Mouse (Mus musculus): ENCODE measurements around the gene Abcg8. TPM values are rescaled to one million over a fixed set of nuclear protein-coding genes. Genes with fewer than 3 reads are reported as not detected.

The Abcg8 gene
- total and polyA plus RNA-seq, 2 experiments from 2014 or later = not detected

GRCm38 (mm10) chr17:84677595-84677994 lies 1.5 kb downstream of the Abcg8 start:
- Histone ChIP-seq H3K4me1 (ENCODE audit: insufficient read depth, low read length) (0 out of 2 replicates have a peak, but pooled peaks cover 3% of the 10 kb centered on the region), H3K9ac (replicated peaks; ENCODE audit: low read length, poor library complexity, severe bottlenecking) (no peak overlapping the region), H3K27me3 (ENCODE audit: insufficient read depth, low read length) (no peaks in the 10 kb centered on the region), H3K9me3 (ENCODE audit: low read length) (no peaks in the 10 kb centered on the region), H3K27ac (ENCODE audit: low read depth, low read length) (no peak overlapping the region), H3K4me3 (ENCODE audit: low read depth, low read length) (no peak overlapping the region), H3K36me3 (ENCODE audit: insufficient read depth, low read length) (no peaks in the 10 kb centered on the region), H3K4me2 (ENCODE audit: low read depth, low read length, poor library complexity, severe bottlenecking) (no peak overlapping the region)
- WGBS = 91% methylated on average over 11 of the region's 11 CpGs
- no peak for DNase-seq (ENCODE audit: low spot score)
- TF ChIP-seq CTCF (IDR thresholded peaks at IDR 0.05) = no peak
- ATAC-seq (ENCODE audit: low FRiP score) = no peak

- no peak for DNase-seq (ENCODE audit: low spot score)
- H3K36me3 ChIP-seq (ENCODE audit: insufficient read depth, low read length) = no peaks in the 10 kb centered on the region
- H3K27me3 ChIP-seq (ENCODE audit: insufficient read depth, low read length) = no peaks in the 10 kb centered on the region
- ATAC-seq (ENCODE audit: low FRiP score) = no peak
- 88% methylated on average over 3 of the region's 3 CpGs for WGBS
- H3K9me3 ChIP-seq (ENCODE audit: low read length) = no peaks in the 10 kb centered on the region
- H3K4me1 ChIP-seq (ENCODE audit: insufficient read depth, low read length) = no peaks in the 10 kb centered on the region
- no peak for TF ChIP-seq CTCF (IDR thresholded peaks at IDR 0.05)
- no peak overlapping the region for H3K9ac ChIP-seq (replicated peaks; ENCODE audit: low read length, poor library complexity, severe bottlenecking)
- H3K27ac ChIP-seq (ENCODE audit: low read depth, low read length) = no peak overlapping the region
- no peak overlapping the region for H3K4me2 ChIP-seq (ENCODE audit: low read depth, low read length, poor library complexity, severe bottlenecking)
- no peak overlapping the region for H3K4me3 ChIP-seq (ENCODE audit: low read depth, low read length)
Measured at GRCm38 (mm10) chr17:84681670-84682069, 5.6 kb downstream of the Abcg8 start.

- Histone ChIP-seq H3K4me2 (ENCODE audit: low read depth, low read length, poor library complexity, severe bottlenecking) (no peak within 1 kb of the TSS), H3K9ac (replicated peaks; ENCODE audit: low read length, poor library complexity, severe bottlenecking) (no peak within 1 kb of the TSS), H3K4me1 (ENCODE audit: insufficient read depth, low read length) (no peaks in the 10 kb centered on the region), H3K9me3 (ENCODE audit: low read length) (no peaks in the 10 kb centered on the region), H3K27ac (ENCODE audit: low read depth, low read length) (no peak within 1 kb of the TSS), H3K36me3 (ENCODE audit: insufficient read depth, low read length) (no peaks in the 10 kb centered on the region), H3K27me3 (ENCODE audit: insufficient read depth, low read length) (no peaks in the 10 kb centered on the region), H3K4me3 (ENCODE audit: low read depth, low read length) (no peak within 1 kb of the TSS)
- no peak for DNase-seq (ENCODE audit: low spot score)
- ATAC-seq (ENCODE audit: low FRiP score) = no peak
- WGBS = 78% methylated on average over 18 of the region's 18 CpGs
- TF ChIP-seq CTCF (IDR thresholded peaks at IDR 0.05) = no peak
Measured at GRCm38 (mm10) chr17:84682734-84683717, 6.9 kb downstream of the Abcg8 start, which contains the start of gene Abcg5. Gene Abcg5 (minus strand): TSS chr17:84683011.

- Histone ChIP-seq H3K9ac (replicated peaks; ENCODE audit: low read length, poor library complexity, severe bottlenecking) (no peak overlapping the region), H3K9me3 (ENCODE audit: low read length) (no peaks in the 10 kb centered on the region), H3K27ac (ENCODE audit: low read depth, low read length) (no peak overlapping the region), H3K4me3 (ENCODE audit: low read depth, low read length) (no peak overlapping the region), H3K4me1 (ENCODE audit: insufficient read depth, low read length) (no peaks in the 10 kb centered on the region), H3K4me2 (ENCODE audit: low read depth, low read length, poor library complexity, severe bottlenecking) (no peak overlapping the region), H3K36me3 (ENCODE audit: insufficient read depth, low read length) (no peaks in the 10 kb centered on the region), H3K27me3 (ENCODE audit: insufficient read depth, low read length) (no peaks in the 10 kb centered on the region)
- ATAC-seq (ENCODE audit: low FRiP score) = no peak
- DNase-seq (ENCODE audit: low spot score) = no peak
- TF ChIP-seq CTCF (IDR thresholded peaks at IDR 0.05) = no peak
- WGBS = 53% methylated on average over 6 of the region's 6 CpGs
Measured at GRCm38 (mm10) chr17:84684284-84684683, 8.2 kb downstream of the Abcg8 start.

- Histone ChIP-seq H3K4me2 (ENCODE audit: low read depth, low read length, poor library complexity, severe bottlenecking) (no peak overlapping the region), H3K36me3 (ENCODE audit: insufficient read depth, low read length) (no peaks in the 10 kb centered on the region), H3K4me1 (ENCODE audit: insufficient read depth, low read length) (no peaks in the 10 kb centered on the region), H3K4me3 (ENCODE audit: low read depth, low read length) (no peak overlapping the region), H3K27ac (ENCODE audit: low read depth, low read length) (no peak overlapping the region), H3K9me3 (ENCODE audit: low read length) (no peaks in the 10 kb centered on the region), H3K27me3 (ENCODE audit: insufficient read depth, low read length) (no peaks in the 10 kb centered on the region), H3K9ac (replicated peaks; ENCODE audit: low read length, poor library complexity, severe bottlenecking) (no peak overlapping the region)
- WGBS = 71% methylated on average over 4 of the region's 4 CpGs
- no peak for DNase-seq (ENCODE audit: low spot score)
- TF ChIP-seq CTCF (IDR thresholded peaks at IDR 0.05) = no peak
- ATAC-seq (ENCODE audit: low FRiP score) = no peak
Measured at GRCm38 (mm10) chr17:84685286-84685685, 9.2 kb downstream of the Abcg8 start.

- Histone ChIP-seq H3K4me2 (ENCODE audit: low read depth, low read length, poor library complexity, severe bottlenecking) (no peak overlapping the region), H3K27ac (ENCODE audit: low read depth, low read length) (no peak overlapping the region), H3K4me3 (ENCODE audit: low read depth, low read length) (no peak overlapping the region), H3K36me3 (ENCODE audit: insufficient read depth, low read length) (no peaks in the 10 kb centered on the region), H3K9me3 (ENCODE audit: low read length) (no peaks in the 10 kb centered on the region), H3K4me1 (ENCODE audit: insufficient read depth, low read length) (no peaks in the 10 kb centered on the region), H3K9ac (replicated peaks; ENCODE audit: low read length, poor library complexity, severe bottlenecking) (no peak overlapping the region), H3K27me3 (ENCODE audit: insufficient read depth, low read length) (no peaks in the 10 kb centered on the region)
- TF ChIP-seq CTCF (IDR thresholded peaks at IDR 0.05) = no peak
- WGBS = 72% methylated on average over 5 of the region's 5 CpGs
- DNase-seq (ENCODE audit: low spot score) = no peak
- no peak for ATAC-seq (ENCODE audit: low FRiP score)
Measured at GRCm38 (mm10) chr17:84687994-84688393, 11.9 kb downstream of the Abcg8 start.

All from midbrain, postnatal 0 days (tissue).